Mouse (Mus musculus): ENCODE measurements at regions not wholly inside any gene's neighbourhood (a gene's known extent, or its start where the extent isn't known, plus 50 kb on each side); places are given as distances from the start of the nearest gene placed in this dataset.
A peak's percentile ranks its signal among the peaks of the same experiment; 100 is the strongest.

GRCm38 (mm10) chr6:93623541-93623940 lies 660.2 kb downstream of the Magi1 start:
- peak; percentile 29 for DNase-seq

- DNase-seq: peak; percentile 10
Measured at GRCm38 (mm10) chr6:93616926-93617325, 666.8 kb downstream of the Magi1 start.

- no peak for DNase-seq
Measured at GRCm38 (mm10) chr6:93600376-93600775, 657.1 kb upstream of the Adamts9 start.

GRCm38 (mm10) chr6:93599371-93599770 lies 656.1 kb upstream of the Adamts9 start:
- DNase-seq: no peak

- no peak for DNase-seq
Measured at GRCm38 (mm10) chr6:93589935-93590334, 646.6 kb upstream of the Adamts9 start.

- DNase-seq: no peak
Measured at GRCm38 (mm10) chr6:93586871-93587270, 643.6 kb upstream of the Adamts9 start.

GRCm38 (mm10) chr6:93581141-93581540 lies 637.8 kb upstream of the Adamts9 start:
- no peak for DNase-seq

GRCm38 (mm10) chr6:93580716-93581115 lies 637.4 kb upstream of the Adamts9 start:
- no peak for DNase-seq

GRCm38 (mm10) chr6:93575249-93575648 lies 632.0 kb upstream of the Adamts9 start:
- no peak for DNase-seq

- DNase-seq: no peak
Measured at GRCm38 (mm10) chr6:93573679-93574635, 630.7 kb upstream of the Adamts9 start.

GRCm38 (mm10) chr6:93569866-93570265 lies 626.6 kb upstream of the Adamts9 start:
- DNase-seq: no peak

GRCm38 (mm10) chr6:93569211-93569610 lies 625.9 kb upstream of the Adamts9 start:
- DNase-seq: no peak

GRCm38 (mm10) chr6:93566661-93567060 lies 623.4 kb upstream of the Adamts9 start:
- no peak for DNase-seq

- DNase-seq: no peak
Measured at GRCm38 (mm10) chr6:93548311-93548710, 605.0 kb upstream of the Adamts9 start.

- no peak for DNase-seq
Measured at GRCm38 (mm10) chr6:93544246-93544645, 601.0 kb upstream of the Adamts9 start.

GRCm38 (mm10) chr6:93543354-93544129 lies 600.2 kb upstream of the Adamts9 start:
- DNase-seq: peak; percentile 35

- DNase-seq: no peak
Measured at GRCm38 (mm10) chr6:93539583-93539982, 596.3 kb upstream of the Adamts9 start.

- no peak for DNase-seq
Measured at GRCm38 (mm10) chr6:93539171-93539570, 595.9 kb upstream of the Adamts9 start.

- DNase-seq: no peak
Measured at GRCm38 (mm10) chr6:93537971-93538370, 594.7 kb upstream of the Adamts9 start.

- DNase-seq: no peak
Measured at GRCm38 (mm10) chr6:93537126-93537525, 593.8 kb upstream of the Adamts9 start.

- no peak for DNase-seq
Measured at GRCm38 (mm10) chr6:93513818-93514217, 570.5 kb upstream of the Adamts9 start.

- DNase-seq: peak; percentile 25
Measured at GRCm38 (mm10) chr6:93509857-93510256, 566.6 kb upstream of the Adamts9 start.

- DNase-seq: no peak
Measured at GRCm38 (mm10) chr6:93497824-93498223, 554.5 kb upstream of the Adamts9 start.

GRCm38 (mm10) chr6:93488441-93488955 lies 545.2 kb upstream of the Adamts9 start:
- DNase-seq: peak; percentile 50

Data from embryo, embryonic 11 days (tissue).